Mouse (Mus musculus): ENCODE results near the gene Npepl1. TPM values are rescaled to one million over a fixed set of nuclear protein-coding genes. Genes with fewer than 3 reads are reported as not detected.

Npepl1 gene
- polyA plus RNA-seq, 1 experiment from 2014 or later, result 69.9 TPM

DNA sequence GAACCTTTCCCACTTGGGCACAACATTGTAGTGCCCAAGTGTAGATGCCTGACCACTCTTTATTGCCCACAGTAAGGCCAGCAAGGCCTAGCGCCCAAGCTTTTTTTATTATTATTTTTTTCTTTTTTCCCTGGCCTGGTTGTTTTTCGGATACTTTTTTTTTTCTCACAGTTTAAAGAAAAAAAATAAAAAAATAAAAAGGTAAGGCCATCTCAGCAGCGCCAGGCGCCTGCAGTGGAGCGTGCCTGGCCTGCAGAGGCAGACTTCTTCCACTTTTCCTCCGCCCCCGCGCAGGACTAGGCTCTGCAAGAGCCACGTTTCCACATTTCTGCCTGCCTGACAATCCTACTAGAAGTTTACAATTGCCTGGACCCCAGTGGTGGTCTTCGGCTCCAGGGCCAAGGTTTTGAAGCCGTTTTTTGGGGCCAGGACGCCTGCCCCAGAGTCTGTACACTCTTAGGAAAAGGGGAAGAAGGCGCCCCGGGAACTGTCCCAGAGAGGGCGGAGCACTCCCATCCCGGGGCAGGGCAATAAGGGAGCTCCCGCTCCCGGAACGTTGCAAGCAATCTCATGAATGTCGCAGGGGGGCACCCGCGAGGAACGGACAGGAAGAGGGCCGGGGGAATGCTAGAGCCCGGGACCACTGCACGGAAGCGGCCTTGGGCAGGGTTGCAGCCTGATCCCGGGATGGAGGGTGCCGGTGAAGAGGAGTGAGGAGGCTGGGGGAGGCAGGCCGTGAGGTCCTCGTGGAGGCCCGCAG, 34.3 kb upstream of the Npepl1 start, which contains the start of gene Stx16:
TSS of gene Stx16 (plus strand) at position 636 of the 760 bp plus-strand sequence.
- Histone ChIP-seq H3K4me1 (peaks cover 56% of the 10 kb centered on the region), H3K9ac (peak within 1 kb of the TSS; percentile 85), H3K4me3 (peak within 1 kb of the TSS; percentile 75), H3K9me3 (no peaks in the 10 kb centered on the region), H3K4me2 (peak within 1 kb of the TSS; percentile 61), H3K36me3 (no peaks in the 10 kb centered on the region), H3K27ac (peak within 1 kb of the TSS; percentile 99), H3K27me3 (no peaks in the 10 kb centered on the region)
- WGBS, result under 1% methylated on average over 32 of the region's 32 CpGs
- peak; percentile 86 for ATAC-seq (ENCODE audit: insufficient number of reproducible peaks, low FRiP score, low TSS enrichment, low read depth)

DNA sequence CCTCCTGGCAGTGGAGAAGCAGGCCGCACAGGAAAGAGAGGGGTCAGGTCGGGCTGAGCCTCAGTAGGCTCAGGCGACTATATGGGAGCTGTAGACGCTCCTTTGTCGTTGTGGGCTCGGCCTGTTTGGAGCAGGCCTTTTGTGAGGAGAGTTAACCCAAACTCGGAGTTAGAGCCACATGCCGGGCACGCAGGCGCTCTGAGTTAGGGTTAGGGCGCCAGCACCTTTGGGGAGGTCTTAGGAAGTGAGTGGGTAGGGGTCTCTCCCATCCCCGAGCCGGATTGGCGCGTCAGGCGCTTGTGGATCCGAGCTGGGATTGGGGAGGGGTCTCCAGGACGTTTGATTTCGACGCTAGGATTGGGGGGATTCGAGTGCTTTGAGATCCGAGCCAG, 33.7 kb upstream of the Npepl1 start:
- H3K27ac ChIP-seq, result peak overlapping the region; percentile 99
- H3K4me2 ChIP-seq, result peak overlapping the region; percentile 61
- H3K4me3 ChIP-seq, result peak overlapping the region; percentile 75
- H3K9me3 ChIP-seq, result no peaks in the 10 kb centered on the region
- H3K36me3 ChIP-seq, result no peaks in the 10 kb centered on the region
- ATAC-seq (ENCODE audit: insufficient number of reproducible peaks, low FRiP score, low TSS enrichment, low read depth), result peak; percentile 36; the same call in 1 of the 2 replicates
- no peaks in the 10 kb centered on the region for H3K27me3 ChIP-seq
- under 1% methylated on average over 22 of the region's 22 CpGs for WGBS
- peaks cover 56% of the 10 kb centered on the region for H3K4me1 ChIP-seq
- peak overlapping the region; percentile 85 for H3K9ac ChIP-seq

DNA sequence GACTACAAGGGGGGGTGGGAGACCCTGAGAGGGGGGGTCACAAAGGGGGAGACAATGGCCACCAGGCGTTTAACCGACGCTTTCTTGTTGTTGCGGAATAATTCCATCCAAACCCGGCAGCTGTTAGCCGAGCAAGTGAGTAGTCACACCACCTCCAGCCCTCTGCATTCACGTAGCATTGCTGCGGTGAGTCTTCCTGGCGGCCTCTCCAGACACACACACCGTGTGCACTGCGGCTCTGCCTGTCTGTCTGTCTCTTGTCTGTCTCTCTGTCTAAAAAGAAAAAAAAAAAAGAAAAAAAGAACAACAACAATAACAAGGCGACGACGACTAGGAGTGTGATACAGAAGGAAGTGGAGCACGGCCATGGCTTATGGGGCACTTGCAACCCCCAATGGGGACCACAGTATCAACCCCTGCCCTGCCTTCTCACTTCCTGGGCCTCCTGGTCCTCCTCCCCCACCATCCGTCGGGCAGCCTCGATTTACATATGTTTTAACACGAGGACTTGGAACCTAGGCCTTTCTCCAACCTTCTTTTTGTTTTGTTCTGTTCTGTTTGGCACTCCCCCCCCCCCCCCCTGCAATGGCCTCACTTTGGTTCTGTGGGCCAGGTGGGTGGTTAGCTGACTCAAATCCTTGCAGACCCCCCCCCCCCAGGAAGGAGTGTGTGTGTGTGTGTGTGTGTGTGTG, 33.0 kb upstream of the Npepl1 start:
- H3K4me2 ChIP-seq, result peak overlapping the region; percentile 61
- no peaks in the 10 kb centered on the region for H3K27me3 ChIP-seq
- H3K36me3 ChIP-seq, result no peaks in the 10 kb centered on the region
- no peaks in the 10 kb centered on the region for H3K9me3 ChIP-seq
- H3K27ac ChIP-seq, result peak overlapping the region; percentile 99
- no peak for ATAC-seq (ENCODE audit: insufficient number of reproducible peaks, low FRiP score, low TSS enrichment, low read depth)
- peak overlapping the region; percentile 85 for H3K9ac ChIP-seq
- under 1% methylated on average over 19 of the region's 19 CpGs for WGBS
- H3K4me1 ChIP-seq, result peaks cover 59% of the 10 kb centered on the region
- H3K4me3 ChIP-seq, result peak overlapping the region; percentile 75

DNA sequence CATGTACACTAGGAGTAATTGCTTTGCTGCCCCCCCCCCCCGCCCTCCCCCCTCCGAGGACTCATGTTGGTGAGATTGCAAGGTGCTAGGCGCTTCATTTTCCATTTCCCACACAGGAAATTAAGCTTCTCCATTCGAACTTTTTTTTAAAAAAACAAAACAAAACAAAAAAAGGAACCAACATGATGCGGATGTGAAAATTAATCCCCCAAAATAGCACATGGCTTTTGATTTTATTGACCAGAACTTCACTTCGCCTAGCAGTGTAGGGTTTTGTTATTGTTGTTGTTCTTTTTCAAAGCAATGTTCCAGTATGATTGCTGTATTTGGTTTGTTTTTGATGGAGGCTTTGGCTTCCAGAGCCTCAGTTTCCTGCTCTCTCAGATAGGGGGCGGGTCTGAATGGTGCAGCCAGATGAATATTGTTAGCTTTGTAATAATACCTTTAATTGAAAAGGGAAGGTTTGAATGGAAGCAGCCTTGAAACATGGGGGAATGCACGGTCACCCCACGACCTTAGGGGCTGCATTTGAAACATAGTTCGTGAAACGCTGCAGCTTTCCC, 32.3 kb upstream of the Npepl1 start:
- ATAC-seq (ENCODE audit: insufficient number of reproducible peaks, low FRiP score, low TSS enrichment, low read depth), result no peak
- WGBS, result 11% methylated on average over 11 of the region's 11 CpGs
- Histone ChIP-seq H3K9ac (peak overlapping the region; percentile 20; the same call in 1 of the 2 replicates), H3K9me3 (no peaks in the 10 kb centered on the region), H3K27ac (peak overlapping the region; percentile 99), H3K4me2 (peak overlapping the region; percentile 61), H3K27me3 (no peaks in the 10 kb centered on the region), H3K36me3 (no peaks in the 10 kb centered on the region), H3K4me1 (peaks cover 56% of the 10 kb centered on the region), H3K4me3 (peak overlapping the region; percentile 75)

DNA sequence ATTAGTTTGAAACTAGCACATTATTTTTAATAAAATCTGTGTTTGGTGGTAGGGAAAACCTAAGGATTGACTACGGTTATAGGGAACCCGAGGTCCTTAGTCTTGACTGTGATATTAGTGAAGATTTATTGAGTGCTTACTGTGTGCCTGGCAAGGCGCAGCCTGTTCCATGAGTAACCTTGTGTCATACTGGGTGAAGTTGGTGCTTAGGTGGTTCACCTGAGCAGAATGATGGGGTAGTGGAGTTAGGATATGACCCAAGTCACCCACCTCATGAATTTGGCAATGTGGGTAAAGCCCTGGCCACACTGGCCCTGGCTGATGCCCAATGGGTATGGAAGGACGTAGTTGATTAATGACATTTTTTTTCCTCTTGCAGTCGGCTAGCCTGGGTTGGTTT, 28.3 kb upstream of the Npepl1 start:
- WGBS, result 72% methylated on average over 5 of the region's 5 CpGs
- Histone ChIP-seq H3K4me2 (0 out of 2 replicates have a peak overlapping the region, but pooled peaks have one; percentile 7), H3K9ac (no peak overlapping the region), H3K4me1 (peaks cover 47% of the 10 kb centered on the region), H3K27ac (peak overlapping the region; percentile 76), H3K27me3 (no peaks in the 10 kb centered on the region), H3K36me3 (peaks cover 4% of the 10 kb centered on the region; the same call in 1 of the 2 replicates), H3K4me3 (no peak overlapping the region), H3K9me3 (no peaks in the 10 kb centered on the region)
- no peak for ATAC-seq (ENCODE audit: insufficient number of reproducible peaks, low FRiP score, low TSS enrichment, low read depth)

DNA sequence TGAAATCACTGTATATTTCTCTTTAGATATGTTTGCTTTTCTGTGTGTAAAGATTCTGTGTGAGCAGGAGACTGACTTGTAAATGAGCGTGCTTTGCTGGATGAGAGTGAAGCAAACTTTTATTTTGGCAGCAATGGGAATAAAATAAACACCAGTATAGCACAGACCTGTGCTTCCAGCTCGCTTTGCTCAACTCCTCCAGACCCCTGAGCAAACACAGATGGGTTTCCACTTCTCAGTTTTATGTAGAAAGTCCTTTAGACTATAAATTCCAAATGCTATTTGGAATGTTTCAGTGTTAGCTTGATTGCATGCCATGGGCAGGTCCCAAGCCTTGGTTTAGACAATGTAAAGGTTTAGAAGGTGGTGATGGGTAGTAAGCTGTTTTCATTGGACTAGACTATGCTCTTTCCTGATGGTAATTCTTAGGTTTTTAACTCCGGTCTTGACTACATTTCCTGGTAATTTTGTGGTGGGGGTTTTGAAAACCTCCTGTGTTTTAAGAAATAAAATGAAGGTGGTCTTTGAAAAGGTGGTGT, 27.7 kb upstream of the Npepl1 start:
- 37% methylated on average over 3 of the region's 3 CpGs for WGBS
- no peaks in the 10 kb centered on the region for H3K27me3 ChIP-seq
- no peak overlapping the region for H3K4me3 ChIP-seq
- H3K4me1 ChIP-seq, result peaks cover 42% of the 10 kb centered on the region
- H3K27ac ChIP-seq, result peak overlapping the region; percentile 76
- H3K36me3 ChIP-seq, result peaks cover 4% of the 10 kb centered on the region; the same call in 1 of the 2 replicates
- ATAC-seq (ENCODE audit: insufficient number of reproducible peaks, low FRiP score, low TSS enrichment, low read depth), result peak; percentile 83
- no peak overlapping the region for H3K9ac ChIP-seq
- H3K4me2 ChIP-seq, result 0 out of 2 replicates have a peak overlapping the region, but pooled peaks have one; percentile 7
- no peaks in the 10 kb centered on the region for H3K9me3 ChIP-seq

DNA sequence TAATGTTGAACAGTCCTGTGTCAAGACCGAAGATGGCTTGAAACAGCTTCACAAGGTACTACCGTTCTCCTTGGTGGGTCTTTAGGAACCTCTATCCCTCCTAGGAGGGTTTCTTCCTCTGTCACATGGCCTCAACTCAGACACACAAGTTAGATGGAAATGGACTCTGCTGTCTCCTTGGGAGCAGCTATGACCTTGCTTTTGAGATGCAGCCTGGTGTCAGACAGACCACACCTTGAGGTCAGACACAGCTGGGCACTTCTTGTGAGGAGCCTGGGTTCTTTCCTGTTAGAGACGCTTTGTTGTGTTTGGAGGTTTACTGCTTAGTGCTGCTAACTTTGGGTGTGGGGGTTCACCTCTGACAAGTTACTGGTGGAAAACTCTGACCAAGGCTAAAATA, 15.1 kb upstream of the Npepl1 start:
- Histone ChIP-seq H3K4me2 (no peak overlapping the region), H3K4me1 (no peaks in the 10 kb centered on the region), H3K4me3 (no peak overlapping the region), H3K9ac (no peak overlapping the region), H3K27me3 (no peaks in the 10 kb centered on the region), H3K9me3 (no peaks in the 10 kb centered on the region), H3K36me3 (peaks cover 56% of the 10 kb centered on the region), H3K27ac (no peak overlapping the region)
- WGBS, result 94% methylated on average over 3 of the region's 3 CpGs
- no peak for ATAC-seq (ENCODE audit: insufficient number of reproducible peaks, low FRiP score, low TSS enrichment, low read depth)

DNA sequence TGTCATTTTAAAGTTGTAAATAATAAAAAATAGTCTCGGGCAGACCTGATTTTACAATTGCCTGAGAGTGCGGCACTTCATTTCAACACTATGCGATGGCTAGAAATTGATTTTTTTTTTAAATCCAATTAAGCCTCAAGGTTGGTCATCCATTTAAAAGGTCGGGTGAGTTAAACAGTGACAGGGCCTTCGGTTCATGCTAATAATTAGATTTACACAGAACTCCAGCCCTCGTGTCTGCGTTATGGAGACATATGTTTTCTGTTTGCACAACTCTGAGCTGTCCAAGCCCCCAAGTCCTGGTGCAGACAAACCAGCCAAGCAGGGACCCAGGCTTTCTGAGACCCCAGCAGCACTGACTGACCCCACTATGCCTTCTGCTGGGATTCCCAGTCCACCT, 7.8 kb upstream of the Npepl1 start:
- no peak for ATAC-seq (ENCODE audit: insufficient number of reproducible peaks, low FRiP score, low TSS enrichment, low read depth)
- 0 out of 2 replicates have a peak, but pooled peaks cover 2% of the 10 kb centered on the region for H3K36me3 ChIP-seq
- H3K27ac ChIP-seq, result peak overlapping the region; percentile 57; the same call in 1 of the 2 replicates
- H3K9ac ChIP-seq, result no peak overlapping the region
- no peaks in the 10 kb centered on the region for H3K27me3 ChIP-seq
- H3K4me3 ChIP-seq, result no peak overlapping the region
- no peaks in the 10 kb centered on the region for H3K9me3 ChIP-seq
- 35% methylated on average over 7 of the region's 7 CpGs for WGBS
- H3K4me1 ChIP-seq, result peaks cover 3% of the 10 kb centered on the region; the same call in 1 of the 2 replicates
- no peak overlapping the region for H3K4me2 ChIP-seq

DNA sequence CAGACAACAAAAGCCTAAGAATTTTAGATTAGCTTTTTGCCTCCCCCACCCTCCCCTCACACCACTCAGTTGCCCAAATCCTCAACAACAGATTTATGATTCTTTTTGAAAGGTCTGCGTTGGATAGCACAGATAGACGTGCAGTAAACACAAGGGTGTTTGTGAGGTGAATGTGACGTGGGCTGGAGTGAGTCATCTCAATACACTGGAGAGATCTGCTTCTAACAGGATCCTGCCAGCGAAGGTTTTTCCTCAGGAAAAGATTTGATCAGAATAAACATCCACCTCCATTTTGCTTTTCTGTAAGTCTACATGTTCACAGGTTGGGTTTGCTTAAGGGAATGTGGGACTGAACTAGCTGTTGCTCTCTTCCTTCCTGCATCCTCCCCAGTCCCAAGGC, 6.6 kb upstream of the Npepl1 start:
- H3K36me3 ChIP-seq, result no peaks in the 10 kb centered on the region
- H3K27ac ChIP-seq, result no peak overlapping the region
- H3K4me3 ChIP-seq, result no peak overlapping the region
- no peak overlapping the region for H3K9ac ChIP-seq
- peaks cover 3% of the 10 kb centered on the region; the same call in 1 of the 2 replicates for H3K4me1 ChIP-seq
- no peaks in the 10 kb centered on the region for H3K27me3 ChIP-seq
- ATAC-seq (ENCODE audit: insufficient number of reproducible peaks, low FRiP score, low TSS enrichment, low read depth), result no peak
- H3K9me3 ChIP-seq, result no peaks in the 10 kb centered on the region
- no peak overlapping the region for H3K4me2 ChIP-seq
- WGBS, result 76% methylated on average over 4 of the region's 4 CpGs

DNA sequence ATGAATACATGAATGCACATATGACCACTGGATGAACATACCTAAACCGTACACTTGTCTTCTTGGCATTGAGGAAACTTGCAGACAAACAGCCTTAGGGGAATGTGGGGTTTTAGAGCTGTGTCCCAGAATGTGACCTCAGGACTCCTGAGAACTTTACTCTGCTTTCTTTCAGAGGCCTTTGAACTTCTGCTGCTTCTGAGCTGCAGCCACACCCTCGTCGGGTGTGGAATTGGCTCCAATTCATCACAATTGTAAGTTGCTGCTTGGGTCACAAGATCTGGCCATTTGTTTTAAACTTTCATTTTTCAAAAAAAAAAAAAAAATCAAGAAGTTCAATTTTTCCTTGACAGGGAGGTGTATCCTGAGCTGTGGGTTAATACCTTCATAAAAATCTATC, 2.8 kb upstream of the Npepl1 start:
- no peak for ATAC-seq (ENCODE audit: insufficient number of reproducible peaks, low FRiP score, low TSS enrichment, low read depth)
- 59% methylated on average over 3 of the region's 3 CpGs for WGBS

DNA sequence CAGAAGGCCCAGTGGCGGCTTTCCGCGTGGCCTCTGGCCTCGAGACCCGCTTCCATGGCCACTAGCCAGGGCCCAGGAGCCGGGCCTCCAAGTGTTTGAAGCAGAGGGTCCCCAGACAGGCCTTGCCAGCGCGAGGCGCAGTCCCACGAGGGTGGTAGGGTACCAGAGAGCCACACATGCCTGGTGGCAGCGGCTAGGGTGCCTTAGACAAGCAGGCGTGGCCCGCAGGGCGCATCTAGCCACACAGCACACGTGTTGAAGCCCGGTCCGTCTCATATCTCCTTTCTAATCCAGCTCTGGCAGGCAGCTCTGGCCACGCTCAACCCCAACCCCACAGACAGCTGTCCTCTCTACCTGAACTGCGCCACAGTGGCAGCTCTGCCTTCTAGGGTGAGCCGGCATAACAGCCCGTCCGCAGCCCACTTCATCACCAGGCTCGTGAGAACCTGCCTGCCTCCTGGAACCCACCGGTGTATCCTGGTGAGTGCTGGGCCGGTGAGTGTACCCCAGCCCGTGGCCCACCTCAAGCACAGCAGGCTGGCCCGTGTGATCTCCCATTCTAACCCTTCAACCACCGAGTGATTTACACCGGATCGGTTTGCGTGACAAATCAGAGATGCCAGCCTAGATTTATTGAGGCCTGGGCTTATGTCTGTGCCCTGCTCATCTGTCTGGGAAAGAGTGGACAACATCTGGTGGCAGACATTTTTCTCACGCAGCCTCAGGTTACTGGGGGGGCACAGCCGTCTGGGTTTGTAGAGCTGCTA, 817 bp downstream of the Npepl1 start:
- peak overlapping the region; percentile 80 for H3K9ac ChIP-seq
- H3K9me3 ChIP-seq, result no peaks in the 10 kb centered on the region
- H3K36me3 ChIP-seq, result peaks cover 25% of the 10 kb centered on the region
- peaks cover 31% of the 10 kb centered on the region for H3K4me1 ChIP-seq
- no peaks in the 10 kb centered on the region for H3K27me3 ChIP-seq
- peak overlapping the region; percentile 87 for H3K4me2 ChIP-seq
- peak overlapping the region; percentile 59 for H3K4me3 ChIP-seq
- 42% methylated on average over 33 of the region's 33 CpGs for whole genome bisulfite sequencing
- H3K27ac ChIP-seq, result peak overlapping the region; percentile 84
- peak; percentile 50; the same call in 1 of the 2 replicates for ATAC-seq (ENCODE audit: insufficient number of reproducible peaks, low FRiP score, low TSS enrichment, low read depth)

More for the DNA sequence above, 2.8 kb upstream of the Npepl1 start:
- Histone ChIP-seq H3K4me1 (peaks cover 25% of the 10 kb centered on the region), H3K9me3 (no peaks in the 10 kb centered on the region), H3K27ac (no peak overlapping the region), H3K36me3 (peaks cover under 1% of the 10 kb centered on the region; the same call in 1 of the 2 replicates), H3K4me2 (no peak overlapping the region), H3K9ac (no peak overlapping the region), H3K27me3 (no peaks in the 10 kb centered on the region), H3K4me3 (no peak overlapping the region)
